Mouse (Mus musculus) ovary, postnatal 14 days (tissue): ENCODE measurements at regions not wholly inside any gene's neighbourhood (a gene's known extent, or its start where the extent isn't known, plus 50 kb on each side); places are given as distances from the start of the nearest gene placed in this dataset.

Experiments used
- DNase-seq: peaks from one replicate; pipeline ENCODE4 v3.0.0; 2022; ENCODE audit warnings: low spot score

DNA sequence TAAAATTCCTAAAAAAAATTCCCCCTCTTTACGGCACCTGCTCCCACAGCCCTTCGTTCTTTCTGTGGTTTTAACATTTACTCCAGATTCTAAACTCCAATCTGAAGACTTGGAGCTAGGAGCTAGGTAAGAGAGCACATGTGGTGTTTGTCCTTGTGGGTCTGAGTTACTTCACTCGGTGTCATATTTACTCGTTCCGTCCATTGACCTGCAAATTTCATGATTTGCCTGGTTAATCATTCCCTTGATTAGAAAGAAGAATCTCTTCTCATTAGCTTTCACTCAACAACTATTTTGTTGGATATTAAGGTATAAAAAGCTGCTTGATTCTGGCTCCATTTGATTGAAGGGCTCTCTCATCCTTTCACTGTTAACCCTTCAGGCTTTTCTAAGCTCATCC, 231.6 kb upstream of the Hs6st1 start:
- no peak for DNase-seq

DNA sequence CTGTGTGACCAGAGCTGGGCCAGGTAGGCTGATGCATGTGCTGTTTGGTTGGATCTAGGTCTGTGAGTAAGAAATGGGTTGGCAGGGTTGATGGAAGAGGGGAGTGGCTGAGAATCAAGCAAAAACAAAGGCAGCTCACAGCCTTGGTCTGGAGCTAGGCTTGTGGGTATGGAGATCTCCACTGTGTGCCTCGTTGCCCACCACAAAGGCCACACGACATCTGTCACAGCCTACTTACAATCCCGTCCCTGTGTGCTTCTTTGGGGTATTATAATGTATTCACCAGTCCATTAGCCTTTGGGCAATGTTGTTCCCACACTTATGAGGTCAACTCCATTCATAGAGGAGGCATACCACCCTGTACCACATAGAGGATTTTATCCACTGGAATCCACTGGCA, 229.6 kb upstream of the Hs6st1 start:
- no peak for DNase-seq

DNA sequence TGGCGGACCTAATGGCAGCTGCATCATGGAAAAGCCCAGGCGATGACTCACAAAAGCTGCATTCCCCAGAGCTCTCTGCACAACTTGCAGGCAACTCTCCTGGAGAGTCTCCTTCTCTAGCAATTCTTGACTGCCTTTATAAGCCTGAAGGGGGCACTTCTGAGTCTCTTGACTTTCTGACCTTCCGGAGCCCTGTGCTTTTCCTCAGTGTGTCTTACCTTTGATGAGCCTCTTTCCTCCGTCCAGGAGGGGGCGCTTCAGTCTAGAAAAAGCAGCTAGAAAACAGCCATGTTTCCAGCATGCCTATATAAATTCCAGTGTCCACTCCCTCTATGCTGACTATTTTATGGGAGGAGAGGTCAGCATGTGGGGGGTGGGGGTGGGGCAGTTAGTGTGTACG, 228.8 kb upstream of the Hs6st1 start:
- no peak for DNase-seq

DNA sequence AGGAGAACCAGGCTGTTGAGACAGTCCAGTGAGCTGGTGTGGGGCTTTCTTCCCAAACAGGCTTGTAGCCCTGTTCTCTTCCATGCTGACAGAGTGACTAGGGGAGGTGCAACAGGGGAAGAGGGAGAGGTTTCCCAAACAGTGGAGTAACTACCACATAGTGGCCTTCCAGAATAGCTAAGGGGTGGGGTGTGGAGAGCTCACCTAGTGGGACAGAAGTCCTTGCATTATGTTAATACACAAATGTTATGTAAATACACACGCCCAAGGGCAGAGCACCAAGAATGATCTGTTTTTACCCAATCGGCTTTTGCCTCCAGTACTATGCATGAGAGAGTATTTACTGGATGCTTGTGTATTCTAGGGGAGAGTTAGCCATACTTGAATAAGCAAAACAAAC, 226.6 kb upstream of the Hs6st1 start:
- DNase-seq = no peak

DNA sequence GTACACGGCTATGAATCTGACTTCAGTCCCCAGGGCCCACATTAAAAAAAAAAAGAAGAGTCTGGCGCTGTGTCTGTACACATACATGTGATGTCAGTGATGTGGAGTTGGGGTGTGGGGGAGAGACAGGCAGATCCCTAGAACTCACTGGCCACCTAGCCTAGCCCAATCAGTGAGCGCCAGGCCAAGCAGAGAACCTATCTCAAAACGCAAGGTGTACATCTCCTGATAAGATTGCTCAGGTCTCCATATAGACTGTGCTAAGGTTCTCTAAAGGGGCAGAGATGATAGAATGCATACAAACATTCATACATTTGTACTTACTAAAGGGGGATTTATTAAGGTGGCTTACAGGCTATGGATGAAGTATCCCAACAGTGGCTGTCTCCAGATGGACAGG, 225.5 kb upstream of the Hs6st1 start:
- no peak for DNase-seq

DNA sequence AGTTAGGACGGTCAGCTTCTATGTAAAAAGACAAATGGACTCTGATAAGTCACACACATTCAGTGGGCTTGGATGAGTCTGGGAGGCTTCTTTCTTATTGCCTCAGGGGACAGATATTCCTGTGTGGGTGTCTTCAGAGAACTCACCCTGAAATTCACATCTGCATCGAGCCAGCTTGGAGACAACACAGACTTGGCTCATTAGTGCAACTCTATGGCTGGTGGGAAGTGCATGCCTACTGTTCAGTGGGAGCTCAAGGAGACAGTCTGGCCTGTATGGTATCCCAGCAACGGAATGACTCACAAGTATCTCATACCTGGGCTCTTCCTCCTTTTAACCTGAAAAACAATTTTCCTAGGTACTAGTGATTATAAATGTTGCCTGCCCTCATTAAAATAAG, 224.6 kb upstream of the Hs6st1 start:
- no peak for DNase-seq

DNA sequence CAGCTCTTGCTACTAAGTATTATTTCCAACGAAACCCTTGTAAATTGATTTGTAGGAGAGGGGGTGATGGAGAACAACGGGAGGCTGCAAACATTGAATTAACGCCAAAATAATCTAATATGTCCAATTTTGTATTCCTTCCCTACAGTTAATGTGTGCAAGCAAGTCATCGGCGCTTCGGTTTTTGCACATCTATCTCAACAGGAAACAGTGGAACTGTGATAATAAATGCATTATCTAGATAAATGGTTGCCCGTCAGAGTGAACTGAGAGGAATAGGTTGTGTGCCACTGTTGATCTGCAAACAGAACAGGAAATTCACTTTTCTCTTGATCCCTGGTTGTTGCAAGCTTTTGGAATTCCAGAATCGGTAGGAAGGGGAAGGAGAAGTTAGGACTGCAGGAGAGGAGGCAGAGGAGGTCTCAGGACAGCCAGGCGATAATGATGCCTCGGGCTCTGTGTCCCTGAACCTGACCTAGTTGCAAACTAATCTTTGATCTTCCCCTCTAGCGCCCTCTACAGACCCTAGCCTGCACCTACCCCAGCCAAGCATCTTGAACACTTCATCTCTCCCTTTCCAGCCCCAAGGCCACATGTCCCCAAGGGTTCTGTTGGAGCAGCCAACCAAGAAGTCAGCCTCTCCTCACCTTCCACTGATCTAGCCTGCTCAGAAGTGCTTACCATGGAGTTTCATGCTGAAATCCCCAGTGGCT, 221.8 kb upstream of the Hs6st1 start:
- DNase-seq = no peak

DNA sequence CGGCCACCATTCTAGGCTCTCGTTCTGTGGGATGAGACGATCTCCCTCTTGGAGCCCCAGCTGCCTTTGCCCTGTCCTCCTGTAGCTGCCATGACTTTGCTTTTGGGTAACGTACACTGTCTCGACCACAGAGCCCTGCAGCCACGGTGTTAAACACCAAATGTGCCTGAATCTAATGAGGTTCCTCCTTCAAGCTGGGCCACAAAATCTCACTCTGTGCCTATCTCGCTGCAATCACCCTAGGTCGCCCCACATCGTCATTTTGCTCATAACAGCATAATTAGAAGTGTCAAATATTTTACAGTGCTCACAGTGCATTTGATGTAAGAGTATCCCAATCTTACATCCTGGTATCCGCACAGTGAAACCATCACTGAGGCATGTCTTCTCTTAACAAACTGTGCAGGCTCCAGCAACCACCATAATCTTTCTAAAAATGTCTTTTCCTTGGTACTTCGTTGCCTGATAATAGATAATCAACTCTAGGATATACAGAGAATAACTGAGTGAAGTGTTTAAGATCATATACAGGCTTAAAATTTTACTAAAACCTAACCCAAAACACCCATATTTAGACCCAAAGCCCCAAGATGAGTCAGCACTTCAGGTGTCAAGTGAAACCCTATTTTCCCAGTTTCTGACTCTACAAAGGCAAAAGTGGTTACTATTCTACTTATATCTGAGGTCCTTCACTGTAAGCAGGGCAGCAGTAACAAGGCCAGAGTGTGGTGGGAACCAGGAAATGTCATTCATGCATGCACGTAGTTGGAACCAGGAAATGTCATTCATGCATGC, 219.8 kb upstream of the Hs6st1 start:
- no peak for DNase-seq

DNA sequence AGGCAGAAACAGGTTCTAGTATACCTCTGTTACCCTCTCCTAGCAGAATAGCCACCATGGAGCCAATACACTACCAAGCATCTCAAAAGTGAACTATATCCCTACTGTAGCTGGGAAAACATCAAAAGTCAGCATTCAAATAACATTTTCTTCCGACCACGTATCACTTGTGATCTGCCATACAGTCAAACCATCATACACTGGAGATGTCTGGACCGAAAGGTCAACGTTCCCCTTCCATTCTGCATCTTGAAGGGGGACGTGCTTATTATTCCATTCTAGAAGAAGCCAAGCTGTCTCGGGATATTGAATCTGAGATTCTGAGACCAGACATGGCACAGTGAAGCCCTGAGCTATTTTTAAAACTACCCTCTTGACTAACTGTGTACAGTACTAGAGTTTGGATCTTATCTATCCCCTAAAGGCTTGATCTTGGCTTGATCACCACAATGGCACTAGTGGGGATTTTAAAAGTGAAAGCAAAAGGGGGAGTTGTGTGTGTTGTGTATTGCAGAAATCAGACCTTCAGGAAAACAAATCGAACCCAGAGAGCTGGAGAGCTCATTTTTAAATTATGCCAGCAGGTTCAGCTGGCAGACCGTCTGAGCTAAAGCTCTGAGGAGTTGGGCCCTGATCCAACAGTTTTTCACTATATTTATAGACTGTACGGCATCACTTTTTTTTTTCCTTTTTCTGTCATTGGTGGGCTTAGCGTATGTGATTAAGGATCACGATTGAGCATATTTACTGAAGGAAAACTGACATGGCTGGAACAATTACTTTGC, 218.6 kb upstream of the Hs6st1 start:
- no peak for DNase-seq

DNA sequence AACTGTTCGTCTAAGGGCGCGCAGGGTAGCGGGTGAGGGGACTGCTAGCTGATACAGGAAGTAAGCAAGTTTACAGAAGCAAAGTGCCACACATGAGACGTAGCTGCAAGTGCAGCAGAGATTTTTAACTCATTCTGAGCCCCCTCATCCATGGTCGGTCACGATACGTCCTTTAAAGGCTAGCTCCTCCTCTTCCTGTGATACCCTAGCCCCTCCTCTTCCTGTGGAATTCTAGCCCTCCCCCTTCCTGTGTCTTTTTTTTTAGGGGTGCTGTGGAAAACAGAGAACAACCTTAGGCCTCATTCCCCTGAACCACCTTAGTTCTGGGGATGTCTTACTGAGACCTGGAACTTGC, 218.0 kb upstream of the Hs6st1 start:
- DNase-seq = no peak

DNA sequence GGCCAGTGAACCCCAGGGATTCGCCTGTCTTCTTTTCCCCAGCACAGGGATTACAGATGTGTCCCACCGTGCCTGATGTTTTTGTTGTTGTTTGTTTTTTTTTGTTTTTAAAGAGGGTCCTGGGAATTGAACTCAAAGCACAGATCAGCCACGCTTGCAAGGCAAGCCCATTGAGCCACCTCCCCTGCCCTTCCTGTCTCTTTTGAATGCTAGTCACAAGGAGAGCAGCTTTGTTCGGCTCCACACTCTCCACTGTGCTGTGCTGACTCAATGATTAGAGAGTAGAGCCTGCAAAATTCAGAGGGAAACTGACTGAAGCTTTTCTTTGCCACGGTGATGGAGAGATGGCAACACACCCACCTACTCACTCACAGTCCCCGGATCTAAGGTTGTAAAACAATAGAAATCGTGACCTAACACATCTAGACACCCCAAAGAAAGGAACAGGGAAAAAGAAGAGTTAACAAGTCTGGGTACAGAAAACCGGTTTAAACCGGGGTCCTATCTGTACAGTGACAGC, 217.6 kb upstream of the Hs6st1 start:
- DNase-seq = no peak

DNA sequence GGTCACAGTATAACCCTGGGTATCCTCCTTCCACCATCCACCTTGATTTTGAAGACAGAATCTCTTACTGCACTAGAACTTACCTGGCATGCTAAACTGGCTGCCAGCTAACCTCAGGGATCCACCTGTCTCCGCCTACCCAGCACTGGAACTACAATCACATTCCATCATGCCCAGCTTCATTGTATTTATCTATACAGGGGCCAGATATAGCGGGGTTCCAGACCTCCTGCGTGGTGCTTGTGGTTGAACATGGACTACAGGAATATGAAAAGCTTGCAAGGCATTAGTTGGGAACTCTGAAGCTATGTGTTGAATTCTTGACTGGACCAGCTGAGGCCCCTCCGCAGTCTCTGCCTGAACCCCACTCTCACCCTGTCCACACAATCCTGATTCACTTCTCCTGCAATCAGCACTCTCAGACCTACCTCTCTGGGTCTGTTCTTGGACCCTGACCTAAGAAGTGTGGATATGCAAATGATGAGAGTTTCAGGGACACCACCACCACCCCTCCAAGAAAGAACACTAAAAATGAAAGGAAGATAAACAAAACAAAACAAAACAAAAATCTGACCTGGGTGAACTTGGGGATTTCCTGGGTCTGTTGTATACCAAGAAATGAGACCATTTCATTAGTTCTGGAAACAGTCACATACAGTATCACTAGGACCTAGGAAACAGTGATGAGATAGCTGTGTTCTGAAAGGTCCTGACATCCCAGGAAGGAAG, 216.4 kb upstream of the Hs6st1 start:
- no peak for DNase-seq

DNA sequence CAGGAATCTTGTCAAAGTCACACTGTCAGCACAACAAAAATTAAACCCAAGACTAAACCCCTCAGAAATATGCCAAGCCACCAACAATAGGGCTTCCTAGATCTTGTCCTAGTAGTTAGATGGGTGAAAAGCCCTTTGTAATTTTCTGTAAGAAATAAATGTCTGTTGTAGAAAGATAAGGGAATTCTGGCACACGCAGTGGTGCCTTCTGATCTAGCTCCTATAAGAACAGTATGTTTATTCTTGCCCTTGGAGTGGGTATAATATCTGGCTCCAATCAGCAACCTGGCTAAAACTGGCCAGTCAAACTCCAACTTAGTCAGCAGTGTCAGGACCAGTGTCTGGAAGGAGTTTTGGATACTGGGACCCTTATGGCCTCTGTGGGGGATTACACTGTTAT, 215.2 kb upstream of the Hs6st1 start:
- no peak for DNase-seq

DNA sequence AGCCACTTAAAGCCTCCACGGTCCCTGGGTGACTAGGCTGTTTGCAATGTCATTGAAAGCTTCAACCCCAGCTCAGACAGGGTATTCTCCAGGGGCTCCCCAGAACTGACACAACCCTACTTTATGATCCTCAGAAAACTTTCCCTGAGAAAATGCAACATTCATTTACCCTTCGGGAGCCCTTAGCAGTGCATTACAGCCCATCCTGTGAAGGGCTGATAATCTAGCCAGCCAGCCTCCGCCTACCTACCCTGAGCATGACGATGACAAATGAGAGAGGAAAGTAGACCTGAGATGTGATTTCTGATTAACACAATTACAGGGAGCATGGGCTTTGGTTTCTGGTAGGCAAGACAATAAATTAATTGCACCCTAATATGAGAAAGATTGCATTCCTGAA, 212.6 kb upstream of the Hs6st1 start:
- DNase-seq = no peak

DNA sequence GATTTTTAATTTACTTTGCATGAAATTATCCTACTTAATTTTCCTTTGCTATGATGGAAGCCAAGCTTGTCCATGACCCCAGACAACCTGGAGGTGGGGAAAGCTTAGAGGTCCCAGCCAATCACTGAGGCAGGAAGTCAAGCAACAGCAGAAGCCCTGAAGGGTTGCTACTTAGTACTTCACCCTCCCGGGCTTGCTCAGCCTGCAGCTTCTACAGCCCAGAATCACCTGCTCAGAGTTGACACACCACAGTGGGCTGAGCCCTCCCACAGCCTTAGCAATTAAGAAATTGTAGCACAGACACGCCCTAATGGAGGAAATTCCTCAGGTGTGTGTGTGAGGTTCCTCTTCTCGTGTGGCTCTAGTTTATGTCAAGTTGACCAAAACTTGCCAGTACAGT, 209.9 kb upstream of the Hs6st1 start:
- no peak for DNase-seq

DNA sequence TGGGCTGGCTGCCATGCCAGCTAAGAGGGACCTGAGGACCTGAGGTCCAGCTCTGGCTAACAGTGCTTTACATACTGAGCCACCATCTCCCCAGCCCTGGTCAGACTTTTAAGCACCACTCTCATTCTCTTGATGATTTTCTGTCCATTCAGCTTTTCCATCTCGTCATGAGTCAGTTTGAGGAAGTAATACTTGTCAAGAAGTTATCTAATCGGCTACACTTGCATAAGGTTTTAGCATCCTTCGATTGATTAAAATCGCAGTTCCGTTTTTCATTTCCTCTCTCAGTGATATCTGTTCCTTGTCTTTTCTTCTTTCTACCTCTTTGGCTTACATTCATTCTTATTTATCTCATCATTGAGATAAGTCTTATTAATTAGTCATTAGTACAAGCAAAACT, 207.4 kb upstream of the Hs6st1 start:
- DNase-seq = no peak

DNA sequence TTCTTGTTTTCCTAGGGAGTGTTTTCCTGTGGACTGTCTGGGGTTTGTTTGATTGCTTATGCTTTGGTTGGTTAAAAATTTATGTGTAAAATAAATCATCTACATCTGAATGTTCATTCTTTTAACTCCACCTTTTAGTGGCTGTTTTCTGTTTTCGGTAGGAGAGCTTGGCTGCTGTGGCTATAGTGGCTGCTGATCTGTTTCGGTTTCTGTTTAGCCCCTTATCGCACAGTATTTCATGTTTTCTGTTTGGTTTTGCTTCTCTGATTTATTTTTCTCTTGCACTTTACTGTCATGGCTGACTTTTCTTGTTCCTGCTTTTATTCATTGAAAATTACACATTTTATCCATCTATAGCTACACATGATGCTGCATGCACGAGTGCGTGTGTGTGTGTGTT, 206.0 kb upstream of the Hs6st1 start:
- DNase-seq = no peak

DNA sequence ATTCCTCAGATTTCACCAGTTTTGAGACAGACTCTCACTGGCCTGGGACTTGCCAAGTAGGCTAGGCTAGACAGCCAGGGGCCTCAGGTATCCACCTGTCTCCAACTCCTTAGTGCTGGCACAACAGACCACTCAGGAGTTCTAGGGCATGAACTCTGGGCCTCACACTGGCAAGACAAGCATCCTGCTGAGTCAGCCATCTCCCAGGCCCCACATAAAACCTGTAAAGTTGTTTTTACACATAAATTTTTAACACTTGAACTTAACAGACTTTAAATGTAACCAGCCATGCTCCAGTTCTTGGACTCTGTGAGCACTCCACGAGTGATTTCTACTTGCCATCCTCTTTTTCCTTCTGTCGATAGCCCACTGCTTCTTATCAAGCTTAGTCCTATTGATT, 205.5 kb upstream of the Hs6st1 start:
- no peak for DNase-seq

DNA sequence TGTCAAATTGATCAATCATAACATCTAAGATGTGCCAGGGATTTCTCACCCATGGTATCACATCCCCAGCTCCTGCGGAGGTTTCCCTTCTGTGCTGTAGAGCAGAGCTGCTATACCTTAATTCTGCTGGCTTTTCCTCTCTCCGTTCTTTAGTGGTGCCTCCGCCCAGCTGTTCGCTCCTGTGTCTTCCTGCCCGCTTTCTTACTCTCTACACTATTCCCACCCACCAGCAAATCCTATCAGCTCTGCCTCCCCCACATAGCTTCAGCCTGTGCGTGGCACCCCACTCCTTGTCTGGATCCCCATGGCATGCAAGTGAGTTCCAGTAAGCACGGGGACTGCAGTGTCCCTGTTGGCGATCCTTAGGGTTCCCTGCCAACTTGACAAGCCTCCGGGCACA, 204.0 kb upstream of the Hs6st1 start:
- DNase-seq = no peak

DNA sequence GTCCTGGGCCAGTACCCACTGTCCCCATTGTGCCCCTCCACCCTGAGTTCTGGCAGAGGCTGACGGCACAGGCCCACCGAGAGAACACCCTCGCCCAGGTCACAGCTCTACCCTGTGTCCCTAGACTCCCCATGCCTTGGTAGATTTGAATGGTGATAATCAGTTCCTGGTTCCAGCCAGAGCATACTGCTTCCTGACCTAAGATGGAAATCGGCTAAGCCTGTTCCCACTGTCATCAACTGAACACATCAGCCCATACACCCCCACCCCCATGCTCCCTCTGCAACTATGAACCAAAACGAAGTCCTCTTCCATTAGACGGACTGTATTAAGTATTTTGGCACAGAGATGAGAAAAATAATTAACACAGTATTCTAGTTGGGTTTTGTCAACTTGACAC, 202.9 kb upstream of the Hs6st1 start:
- no peak for DNase-seq

DNA sequence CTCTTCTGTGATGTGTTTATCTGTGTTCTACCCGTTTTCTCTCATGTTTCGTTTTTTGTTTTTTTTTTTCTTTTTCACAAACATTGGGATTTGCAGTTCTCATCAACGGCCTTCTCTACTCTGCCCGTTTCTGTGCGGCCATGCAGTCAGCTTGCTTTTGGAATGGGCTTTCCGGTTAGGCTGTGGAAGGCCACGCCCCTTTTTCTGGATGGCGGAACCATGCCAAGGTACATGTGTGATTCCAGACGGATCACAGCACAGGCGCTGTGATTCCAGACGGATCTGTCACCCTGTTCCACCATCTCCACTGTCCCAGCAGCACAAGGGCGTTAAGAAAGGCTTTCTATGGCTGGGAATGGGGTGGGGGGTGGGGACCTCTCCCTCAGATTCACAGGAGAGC, 201.6 kb upstream of the Hs6st1 start:
- DNase-seq = no peak
